Mouse (Mus musculus) G1E-ER4 (cell line): ENCODE measurements around the gene Uggt2. TPM values are rescaled to one million over a fixed set of nuclear protein-coding genes. Genes with fewer than 3 reads are reported as not detected.

Experiments used
- GATA1 ChIP-seq: IDR thresholded peaks from one replicate; pipeline ENCODE4 v1.8.0; 2012; ENCODE audit warnings: low read length, inconsistent platforms
- polyA plus RNA-seq: library from polyadenylated mRNA; stranded (reverse); fragments of >175 nt; gene quantifications from 2 replicates; pipeline ENCODE4 v1.2.3, GENCODE M21; 2012

The Uggt2 gene
- polyA plus RNA-seq, 1 experiment, result not detected

- no peak for TF ChIP-seq GATA1
Observed at GRCm38 (mm10) chr14:119057014-119057413, 42.2 kb downstream of the Uggt2 start.

- no peak for TF ChIP-seq GATA1
Observed at GRCm38 (mm10) chr14:119052969-119053368, 46.3 kb downstream of the Uggt2 start.

GRCm38 (mm10) chr14:119052361-119052760 is 46.9 kb downstream of the Uggt2 start:
- no peak for TF ChIP-seq GATA1

- TF ChIP-seq GATA1, result no peak
Observed at GRCm38 (mm10) chr14:119043765-119044164, 55.5 kb downstream of the Uggt2 start.

GRCm38 (mm10) chr14:119040253-119040652 is 59.0 kb downstream of the Uggt2 start:
- no peak for TF ChIP-seq GATA1

GRCm38 (mm10) chr14:119037755-119038154 is 61.5 kb downstream of the Uggt2 start:
- TF ChIP-seq GATA1, result no peak

- no peak for TF ChIP-seq GATA1
Observed at GRCm38 (mm10) chr14:119037076-119037683, 62.0 kb downstream of the Uggt2 start.

- no peak for TF ChIP-seq GATA1
Observed at GRCm38 (mm10) chr14:119027675-119028253, 71.5 kb downstream of the Uggt2 start.

- TF ChIP-seq GATA1, result no peak
Observed at GRCm38 (mm10) chr14:119027130-119027529, 72.1 kb downstream of the Uggt2 start.

GRCm38 (mm10) chr14:119025889-119026288 is 73.3 kb downstream of the Uggt2 start:
- TF ChIP-seq GATA1, result no peak

- no peak for TF ChIP-seq GATA1
Observed at GRCm38 (mm10) chr14:119013549-119013948, 85.7 kb downstream of the Uggt2 start.

GRCm38 (mm10) chr14:119012607-119013431 is 86.4 kb downstream of the Uggt2 start:
- no peak for TF ChIP-seq GATA1

GRCm38 (mm10) chr14:119009531-119009930 is 89.7 kb downstream of the Uggt2 start:
- no peak for TF ChIP-seq GATA1

GRCm38 (mm10) chr14:119008031-119008590 is 91.1 kb downstream of the Uggt2 start:
- no peak for TF ChIP-seq GATA1

GRCm38 (mm10) chr14:119007103-119007951 is 91.9 kb downstream of the Uggt2 start:
- no peak for TF ChIP-seq GATA1
